Mouse (Mus musculus) testis, adult 2 months (tissue): ENCODE results near the gene Fstl4.

ENCODE experiments used
- CTCF ChIP-seq: fragments of 200-500 bp; IDR thresholded peaks from 2 replicates; pipeline ENCODE4 v1.5.1; 2012; ENCODE audit warnings: low read depth, mild to moderate bottlenecking, inconsistent platforms, low read length, moderate library complexity; ENCODE audit not compliant: control insufficient read depth, insufficient read depth, insufficient replicate concordance
- POLR2A ChIP-seq: fragments of 200-500 bp; IDR thresholded peaks from 2 replicates; pipeline ENCODE4 v1.6.1; 2012; ENCODE audit warnings: low read depth, mild to moderate bottlenecking, inconsistent platforms, low read length, moderate library complexity; ENCODE audit not compliant: control insufficient read depth

DNA sequence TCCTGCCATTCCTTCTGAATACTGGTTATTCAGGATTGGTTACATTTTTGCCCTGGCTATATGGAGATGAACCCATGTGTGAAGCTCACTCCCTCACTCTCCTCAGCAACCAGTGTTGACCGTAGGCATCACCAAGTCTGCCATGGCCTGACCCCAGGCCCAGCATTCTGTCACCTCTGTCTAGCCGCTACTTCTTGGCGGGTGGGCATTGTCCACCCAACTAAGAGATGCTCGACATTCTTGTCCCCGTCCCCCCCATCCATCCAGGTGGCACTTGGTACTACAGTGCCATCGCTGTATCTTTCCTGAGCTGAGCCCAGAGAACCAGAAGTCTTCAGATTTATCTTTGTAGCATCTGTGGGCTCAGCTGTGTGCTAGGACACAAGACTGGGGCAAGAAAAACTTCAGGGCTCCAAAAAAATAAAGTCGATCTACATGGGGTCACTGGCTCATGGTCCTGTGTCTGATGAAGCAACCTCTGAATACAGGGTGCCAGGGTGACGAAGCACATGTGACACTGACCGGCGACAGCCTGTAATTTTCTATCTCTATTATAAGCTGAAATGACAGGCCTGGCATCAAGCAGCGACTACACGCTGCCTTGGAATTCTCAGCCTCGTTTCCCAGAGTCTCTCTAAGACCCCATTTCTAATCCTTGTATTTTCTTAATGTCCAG, 417.9 kb downstream of the Fstl4 start:
- TF ChIP-seq POLR2A, result no peak
- TF ChIP-seq CTCF, result no peak
